Mouse (Mus musculus): Measurements from ENCODE around the gene Dock2. TPM values are rescaled to one million over a fixed set of nuclear protein-coding genes. Genes with fewer than 3 reads are reported as not detected.

Dock2 gene
- total RNA-seq, 2 experiments from 2014 or later: 0.71 to 1.1 TPM

DNA sequence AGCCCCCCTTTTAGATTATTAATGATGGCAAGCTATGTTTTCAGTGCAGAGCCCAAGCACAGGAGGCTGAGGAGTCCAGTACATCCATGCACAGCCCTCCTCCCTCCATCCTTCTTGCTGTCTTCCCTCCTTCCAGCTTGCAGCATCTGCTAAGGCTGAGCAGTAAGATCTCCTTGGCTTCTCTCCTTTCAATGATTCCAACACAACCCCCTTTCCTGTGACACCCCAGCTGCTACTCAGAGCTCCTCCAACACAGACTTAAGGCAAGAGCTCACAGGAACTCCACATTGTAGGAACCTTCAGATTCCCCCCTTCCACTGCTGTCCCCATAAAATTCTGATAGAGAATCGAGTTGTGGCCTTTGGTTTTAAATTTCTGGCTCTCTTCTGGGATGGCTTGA, 580.9 kb downstream of the Dock2 start:
- no peak overlapping the region for H3K27ac ChIP-seq
- TF ChIP-seq CTCF (IDR thresholded peaks at IDR 0.05): no peak
- no peak for DNase-seq
- no peak overlapping the region for H3K4me3 ChIP-seq
- intact Hi-C loops (cut with DNase I): no loop called here

DNA sequence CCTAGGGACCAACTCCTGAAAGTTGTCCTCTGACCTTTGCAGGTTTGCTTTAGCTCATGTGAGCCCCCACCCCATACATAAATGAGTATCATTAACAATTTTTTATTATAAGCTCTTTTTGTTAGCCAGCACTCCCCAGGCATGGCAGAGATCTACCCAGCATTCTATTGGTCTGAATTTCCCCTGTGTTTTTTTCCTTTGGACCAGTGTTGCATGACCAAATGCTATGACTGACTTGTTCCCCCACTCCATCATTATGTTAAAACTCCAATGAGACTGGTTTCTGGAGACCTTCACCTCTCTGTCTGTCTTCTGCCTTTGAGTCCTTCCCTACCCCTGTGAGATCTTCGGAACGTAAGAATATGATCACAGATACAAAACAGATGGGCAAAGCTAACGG, 588.5 kb downstream of the Dock2 start:
- intact Hi-C loops (cut with DNase I): no loop called here
- DNase-seq: no peak
- H3K4me3 ChIP-seq: no peak overlapping the region
- H3K27ac ChIP-seq: no peak overlapping the region
- no peak for TF ChIP-seq CTCF (IDR thresholded peaks at IDR 0.05)

DNA sequence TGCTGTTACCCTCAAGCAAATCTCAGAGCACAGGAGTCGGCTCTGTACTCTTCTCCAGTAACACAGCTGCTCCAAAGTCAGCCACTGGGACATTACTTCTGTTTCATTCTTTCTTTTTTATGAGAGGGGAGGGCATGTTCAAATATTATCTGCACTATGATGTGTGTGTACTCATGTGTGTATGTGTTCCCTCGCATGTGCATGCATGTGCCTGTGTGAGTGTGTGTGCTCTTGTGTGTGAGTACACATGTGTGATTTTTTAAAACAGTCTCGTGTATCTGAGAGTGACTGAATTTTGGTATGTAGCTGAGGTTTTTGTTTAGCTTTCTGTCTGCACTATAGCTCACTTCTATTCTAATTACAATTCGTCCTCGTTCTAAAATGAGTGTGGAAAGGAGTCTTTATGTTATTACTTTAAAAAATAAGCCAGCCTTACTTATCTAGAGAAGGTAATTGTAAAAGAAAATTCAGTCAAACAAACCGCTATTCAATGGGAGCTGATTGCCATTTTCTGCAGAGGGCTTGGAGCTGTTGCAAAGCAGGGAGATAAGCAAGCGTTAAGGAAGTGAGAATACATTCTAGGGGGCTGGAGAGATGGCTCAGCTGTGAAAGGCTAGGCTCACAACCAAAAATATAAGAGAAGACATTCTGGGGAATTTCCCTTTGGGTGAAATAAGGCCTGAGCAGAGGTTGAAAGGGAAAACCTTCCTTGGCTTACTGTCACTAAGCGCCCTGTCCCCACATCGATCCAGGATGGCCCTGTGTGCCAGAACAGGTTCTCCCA, 589.3 kb downstream of the Dock2 start:
- no peak for TF ChIP-seq CTCF (IDR thresholded peaks at IDR 0.05)
- H3K4me3 ChIP-seq: no peak overlapping the region
- intact Hi-C loops (cut with DNase I): no loop called here
- no peak overlapping the region for H3K27ac ChIP-seq
- DNase-seq: no peak

DNA sequence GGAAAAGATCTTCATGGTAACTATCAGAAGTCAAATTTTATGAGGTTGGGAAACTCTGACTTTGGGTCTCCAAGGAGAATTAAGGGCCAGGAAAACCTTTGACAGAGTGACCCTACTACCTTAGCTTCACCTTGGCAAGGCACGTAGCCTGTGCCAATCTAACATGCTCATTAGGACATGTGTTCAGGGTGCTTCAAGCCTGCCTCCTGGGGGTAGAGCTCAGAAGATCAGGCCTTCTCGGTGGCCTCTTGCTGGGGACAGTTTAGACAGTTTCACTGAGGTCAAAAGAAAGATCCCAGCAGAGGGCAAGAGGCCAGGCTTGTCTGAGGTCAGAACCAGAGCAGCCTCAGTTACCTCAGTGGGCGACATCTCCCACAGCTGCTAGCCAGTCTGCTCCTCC, 590.0 kb downstream of the Dock2 start:
- no peak for DNase-seq
- peak; percentile 2; the same call in 1 of the 2 replicates for TF ChIP-seq CTCF (IDR thresholded peaks at IDR 0.05)
- intact Hi-C loops (cut with DNase I): no loop called here
- Histone ChIP-seq H3K4me3 (no peak overlapping the region), H3K27ac (no peak overlapping the region)

DNA sequence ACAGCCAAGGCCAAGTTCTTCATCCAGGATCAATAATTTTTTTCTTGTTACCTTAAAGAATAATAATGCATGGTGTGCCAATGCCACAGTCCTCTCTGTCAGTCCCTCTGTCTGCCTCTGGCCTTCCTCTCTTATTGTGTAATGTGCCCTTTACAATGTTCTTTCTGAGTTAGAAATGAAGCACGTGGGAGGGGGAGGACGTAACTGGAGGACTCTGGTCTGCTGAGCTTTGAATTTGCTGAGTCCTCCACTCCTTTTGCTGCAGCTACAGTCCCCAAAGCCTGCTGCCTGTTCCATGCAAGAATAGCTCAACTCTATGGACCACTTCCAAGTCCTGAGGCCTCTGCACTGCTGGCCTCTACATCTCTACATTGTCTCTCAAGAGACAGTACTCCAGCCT, 599.4 kb downstream of the Dock2 start:
- intact Hi-C loops (cut with DNase I): no loop called here
- no peak for DNase-seq
- no peak for TF ChIP-seq CTCF (IDR thresholded peaks at IDR 0.05)
- Histone ChIP-seq H3K27ac (peak overlapping the region; percentile 40; the same call in 1 of the 2 replicates), H3K4me3 (no peak overlapping the region)

DNA sequence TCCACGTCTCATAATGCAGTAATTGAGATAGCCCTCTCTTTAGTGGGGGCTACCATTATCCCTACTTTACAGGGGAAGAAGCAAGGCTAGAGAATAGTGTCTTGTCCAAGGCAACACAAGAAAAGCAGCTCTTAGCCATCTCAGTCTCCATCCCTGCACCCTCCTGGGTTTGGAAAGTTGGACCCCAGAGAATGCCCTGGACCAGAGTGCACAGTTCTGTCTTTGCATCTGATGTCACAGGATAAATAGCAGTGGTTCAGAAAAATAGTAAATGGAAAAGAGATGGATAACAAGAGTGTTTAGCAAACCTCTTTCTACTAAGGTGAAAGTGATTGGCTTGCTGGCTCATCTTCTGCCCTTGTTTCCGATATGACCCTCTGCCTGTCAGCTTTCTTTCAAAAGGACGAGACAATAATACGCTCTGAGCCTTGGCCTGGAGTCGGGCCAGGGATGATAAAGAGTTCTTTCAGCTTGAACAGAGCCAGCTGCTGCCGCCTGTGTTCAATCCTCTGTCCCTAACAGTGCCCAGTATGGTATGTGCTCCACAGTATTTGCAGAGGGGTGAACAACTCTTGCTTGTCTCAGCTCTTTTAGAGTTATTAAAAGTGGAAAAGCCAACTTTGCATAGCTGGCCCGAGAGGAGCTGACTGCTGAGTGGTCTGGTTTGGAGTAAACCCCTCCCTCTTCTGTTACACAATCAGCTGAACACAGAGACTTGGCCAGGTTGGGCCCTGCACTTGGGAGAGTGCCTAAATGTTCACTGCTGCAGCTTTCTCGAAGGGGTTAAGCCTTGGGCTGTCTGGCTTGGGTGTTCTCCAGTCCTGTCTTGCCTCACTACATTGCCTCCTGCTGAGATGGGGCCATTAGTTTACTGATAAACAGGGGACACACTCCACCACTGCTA, 602.2 kb downstream of the Dock2 start:
- TF ChIP-seq CTCF (IDR thresholded peaks at IDR 0.05): no peak
- H3K27ac ChIP-seq: peak overlapping the region; percentile 57
- H3K4me3 ChIP-seq: no peak overlapping the region
- intact Hi-C loops (cut with DNase I): no loop called here
- peak; percentile 57 for DNase-seq

DNA sequence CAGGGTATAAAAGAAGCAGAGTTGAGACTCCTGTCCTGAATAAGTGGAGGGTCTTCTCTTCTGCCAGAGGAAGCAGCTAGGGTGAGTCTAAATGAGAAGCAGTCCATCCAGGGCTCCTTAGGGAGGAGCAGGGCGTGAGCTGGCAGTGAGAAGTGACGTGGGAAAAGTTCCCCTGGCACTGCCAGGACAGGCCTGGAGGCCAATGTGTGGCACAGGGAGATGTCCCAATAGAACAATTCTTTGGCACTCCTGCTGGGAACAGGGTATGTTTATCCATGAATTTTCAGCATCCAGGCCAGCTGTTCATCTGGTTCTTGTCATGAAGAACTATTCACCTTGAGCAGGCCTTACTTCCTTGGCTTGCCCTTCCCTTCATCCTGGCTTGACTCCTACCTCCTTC, 604.9 kb downstream of the Dock2 start:
- intact Hi-C loops (cut with DNase I): no loop called here
- no peak for TF ChIP-seq CTCF (IDR thresholded peaks at IDR 0.05)
- no peak overlapping the region for H3K4me3 ChIP-seq
- peak; percentile 38 for DNase-seq
- 0 out of 2 replicates have a peak overlapping the region, but pooled peaks have one; percentile 10 for H3K27ac ChIP-seq

Other genes with a start within 250 kb of the Dock2 start
- under 1 TPM; 0.14 to 0.18 TPM for gene Spdl1, start 49.7 kb upstream of the Dock2 start, total RNA-seq (2021)

Data from gastrocnemius, adult 2 months (tissue).